Mouse (Mus musculus) kidney, adult 2 months (tissue): ENCODE results near the gene Chrna1. TPM values are rescaled to one million over a fixed set of nuclear protein-coding genes. Genes with fewer than 3 reads are reported as not detected.
A peak's percentile ranks its signal among the peaks of the same experiment; 100 is the strongest.

ENCODE experiments used
- DNase-seq: peaks from one replicate; pipeline ENCODE4 v3.0.0; 2021
- H3K27ac ChIP-seq: fragments of 200-500 bp; 2 replicates; pipeline ENCODE4 v1.5.1; 2012; ENCODE audit warnings: low read depth, low read length, control low read depth, inconsistent platforms; ENCODE audit not compliant: insufficient read depth
- H3K27me3 ChIP-seq: fragments of 200-500 bp; replicated peaks from 2 replicates; pipeline ENCODE4 v1.6.1; 2012; ENCODE audit warnings: mild to moderate bottlenecking, moderate library complexity, low read length, inconsistent platforms; ENCODE audit not compliant: control insufficient read depth, insufficient read depth
- H3K36me3 ChIP-seq: fragments of 200-500 bp; 2 replicates; pipeline ENCODE4 v1.6.1; 2012; ENCODE audit warnings: mild to moderate bottlenecking, moderate library complexity, low read length, inconsistent platforms; ENCODE audit not compliant: control insufficient read depth, insufficient read depth
- H3K4me1 ChIP-seq: fragments of 200-500 bp; 2 replicates; pipeline ENCODE4 v1.6.1; 2011; ENCODE audit warnings: low read length; ENCODE audit not compliant: control insufficient read depth, insufficient read depth
- H3K4me3 ChIP-seq: fragments of 200-500 bp; 2 replicates; pipeline ENCODE4 v1.5.1; 2011; ENCODE audit warnings: mild to moderate bottlenecking, low read depth, low read length, control low read depth; ENCODE audit not compliant: insufficient read depth
- CTCF ChIP-seq: fragments of 200-500 bp; conservative IDR thresholded peaks from 2 replicates; pipeline ENCODE4 v1.5.1; 2011; ENCODE audit warnings: low read depth, mild to moderate bottlenecking, control low read depth, low read length, moderate library complexity, mixed read lengths; ENCODE audit not compliant: insufficient read depth, insufficient read length
- POLR2A ChIP-seq: fragments of 200-500 bp; IDR thresholded peaks from one replicate; pipeline ENCODE4 v1.6.1; 2011; ENCODE audit warnings: low read depth, low read length, control low read depth
- WGBS: fragments of 180-500 bp; shearing (Covaris S2); methylation state at CpG from one replicate; pipeline ENCODE4 v1.1.7; 2018; 5-methylcytosine and 5-hydroxymethylcytosine counted together
- polyA plus RNA-seq: library from polyadenylated mRNA; depleted of rRNA; stranded (reverse); fragments of >200 nt; gene quantifications from 2 replicates; pipeline ENCODE4 v1.2.3, GENCODE M21; 2012

Chrna1 gene
- polyA plus RNA-seq, 1 experiment, result not detected

- Histone ChIP-seq H3K27ac (no peak overlapping the region), H3K36me3 (no peaks in the 10 kb centered on the region), H3K4me3 (no peak overlapping the region), H3K27me3 (no peaks in the 10 kb centered on the region), H3K4me1 (no peaks in the 10 kb centered on the region)
- 74% methylated on average over 6 of the region's 6 CpGs for WGBS
- no peak for DNase-seq
- TF ChIP-seq CTCF (no peak), POLR2A (no peak)
Observed at GRCm38 (mm10) chr2:73571901-73572300, 8.2 kb downstream of the Chrna1 start.

GRCm38 (mm10) chr2:73571304-73571703, 8.8 kb downstream of the Chrna1 start:
- H3K4me3 ChIP-seq, result no peak overlapping the region
- no peaks in the 10 kb centered on the region for H3K27me3 ChIP-seq
- TF ChIP-seq CTCF, result no peak
- TF ChIP-seq POLR2A, result no peak
- H3K27ac ChIP-seq, result no peak overlapping the region
- 94% methylated on average over 9 of the region's 9 CpGs for WGBS
- H3K4me1 ChIP-seq, result no peaks in the 10 kb centered on the region
- H3K36me3 ChIP-seq, result no peaks in the 10 kb centered on the region
- DNase-seq, result no peak

GRCm38 (mm10) chr2:73566989-73567605, 13.0 kb downstream of the Chrna1 start:
- Histone ChIP-seq H3K27me3 (no peaks in the 10 kb centered on the region), H3K4me1 (no peaks in the 10 kb centered on the region), H3K27ac (no peak overlapping the region), H3K36me3 (no peaks in the 10 kb centered on the region), H3K4me3 (no peak overlapping the region)
- TF ChIP-seq CTCF, result peak; percentile 87
- no peak for TF ChIP-seq POLR2A
- 15% methylated on average over 8 of the region's 8 CpGs for WGBS
- DNase-seq, result peak; percentile 81

GRCm38 (mm10) chr2:73566162-73566561, 14.0 kb downstream of the Chrna1 start:
- H3K36me3 ChIP-seq, result no peaks in the 10 kb centered on the region
- no peak overlapping the region for H3K4me3 ChIP-seq
- peaks cover 7% of the 10 kb centered on the region; the same call in 1 of the 2 replicates for H3K4me1 ChIP-seq
- TF ChIP-seq CTCF (peak; percentile 48; the same call in 1 of the 2 replicates), POLR2A (no peak)
- H3K27ac ChIP-seq, result no peak overlapping the region
- H3K27me3 ChIP-seq, result no peaks in the 10 kb centered on the region
- 20% methylated on average over 7 of the region's 7 CpGs for WGBS
- peak; percentile 19 for DNase-seq

GRCm38 (mm10) chr2:73563690-73564089, 16.4 kb downstream of the Chrna1 start:
- 70% methylated on average over 7 of the region's 7 CpGs for WGBS
- Histone ChIP-seq H3K27me3 (no peaks in the 10 kb centered on the region), H3K27ac (no peak overlapping the region), H3K36me3 (no peaks in the 10 kb centered on the region), H3K4me1 (peaks cover 7% of the 10 kb centered on the region; the same call in 1 of the 2 replicates), H3K4me3 (no peak overlapping the region)
- no peak for TF ChIP-seq POLR2A
- TF ChIP-seq CTCF, result no peak
- no peak for DNase-seq

- H3K27me3 ChIP-seq, result no peaks in the 10 kb centered on the region
- TF ChIP-seq CTCF (no peak), POLR2A (no peak)
- no peak for DNase-seq
- 89% methylated on average over 9 of the region's 9 CpGs for WGBS
- no peak overlapping the region for H3K4me3 ChIP-seq
- no peak overlapping the region for H3K27ac ChIP-seq
- no peaks in the 10 kb centered on the region for H3K36me3 ChIP-seq
- peaks cover 11% of the 10 kb centered on the region for H3K4me1 ChIP-seq
Observed at GRCm38 (mm10) chr2:73562656-73563055, 17.5 kb downstream of the Chrna1 start.

- 9% methylated on average over 8 of the region's 8 CpGs for WGBS
- TF ChIP-seq POLR2A (no peak), CTCF (peak; percentile 50)
- DNase-seq, result no peak
- Histone ChIP-seq H3K27ac (no peak overlapping the region), H3K36me3 (no peaks in the 10 kb centered on the region), H3K27me3 (no peaks in the 10 kb centered on the region), H3K4me3 (no peak overlapping the region), H3K4me1 (peaks cover 16% of the 10 kb centered on the region)
Observed at GRCm38 (mm10) chr2:73561665-73562063, 18.5 kb downstream of the Chrna1 start.
